Mouse (Mus musculus) limb, embryonic 14.5 days (tissue): ENCODE data around the gene a. TPM values are rescaled to one million over a fixed set of nuclear protein-coding genes. Genes with fewer than 3 reads are reported as not detected.

Experiments
- ATAC-seq: fragments of 200-750 bp; cut with Nextera tagmentation; 2 replicates; pipeline ENCODE4 v1.8.0; 2017; ENCODE audit warnings: low read depth, moderate number of reproducible peaks, moderate TSS enrichment; ENCODE audit not compliant: low FRiP score
- DNase-seq: peaks from one replicate; pipeline ENCODE4 v3.0.0-alpha.2; 2015; ENCODE audit warnings: low spot score
- H3K27ac ChIP-seq: fragments of 300-500 bp; sonication (generic); replicated peaks from 2 replicates; pipeline ENCODE4 v1.5.1; 2014; ENCODE audit warnings: low read depth, mild to moderate bottlenecking, low read length, moderate library complexity, mixed read lengths
- H3K27me3 ChIP-seq: fragments of 300-500 bp; sonication (generic); 2 replicates; pipeline ENCODE4 v1.6.1; 2014; ENCODE audit warnings: low read length, mixed read lengths; ENCODE audit not compliant: control insufficient read depth, insufficient read depth
- H3K36me3 ChIP-seq: fragments of 300-500 bp; sonication (generic); 2 replicates; pipeline ENCODE4 v1.6.1; 2014; ENCODE audit warnings: mild to moderate bottlenecking, low read length, moderate library complexity, mixed read lengths; ENCODE audit not compliant: control insufficient read depth, insufficient read depth
- H3K4me1 ChIP-seq: fragments of 300-500 bp; sonication (generic); 2 replicates; pipeline ENCODE4 v1.6.1; 2014; ENCODE audit warnings: antibody characterized with exemption, low read length, mixed read lengths; ENCODE audit not compliant: control insufficient read depth, insufficient read depth
- H3K4me2 ChIP-seq: fragments of 300-500 bp; sonication (generic); replicated peaks from 2 replicates; pipeline ENCODE4 v1.6.1; 2014; ENCODE audit warnings: low read depth, mild to moderate bottlenecking, low read length, moderate library complexity; ENCODE audit not compliant: severe bottlenecking
- H3K4me3 ChIP-seq: fragments of 300-500 bp; sonication (generic); replicated peaks from 2 replicates; pipeline ENCODE4 v1.5.1; 2014; ENCODE audit warnings: low read length
- H3K9ac ChIP-seq: fragments of 300-500 bp; sonication (generic); 2 replicates; pipeline ENCODE4 v1.6.1; 2014; ENCODE audit warnings: mild to moderate bottlenecking, low read depth, low read length, moderate library complexity; ENCODE audit not compliant: severe bottlenecking
- H3K9me3 ChIP-seq: fragments of 300-500 bp; sonication (generic); 2 replicates; pipeline ENCODE4 v1.6.1; 2016; ENCODE audit warnings: low read length; ENCODE audit not compliant: control insufficient read depth
- POLR2A ChIP-seq: fragments of 200-500 bp; IDR thresholded peaks from 2 replicates; pipeline ENCODE4 v1.8.0; 2012; ENCODE audit warnings: inconsistent platforms, mild to moderate bottlenecking, moderate library complexity, borderline replicate concordance; ENCODE audit not compliant: insufficient read depth, insufficient read length; ENCODE audit errors: extremely low read depth
- WGBS: fragments of 180-500 bp; shearing (Covaris S2); extraction: QIAGEN DNeasy Blood & Tissue Kit; methylation state at CpG from one replicate; pipeline ENCODE4 v1.1.7; 2014; 5-methylcytosine and 5-hydroxymethylcytosine counted together
- polyA plus RNA-seq, 2 experiments: library from polyadenylated mRNA; depleted of rRNA in 1 of 2; stranded (reverse) in 1 of 2; unstranded in 1 of 2; fragments of >200 nt; fragmentation: Nextera tagmentation in 1 of 2; extraction: Ambion mirVana in 1 of 2; gene quantifications; 2 replicates each; pipeline versions ENCODE4 v1.2.1 to v1.2.3; 2012 to 2014

a gene
- polyA plus RNA-seq, 2 experiments: 19.9 to 54.5 TPM

GRCm38 (mm10) chr2:154769930-154770329 is 21.3 kb upstream of the a start, which contains the start of gene Gm14214:
TSS of gene Gm14214 (minus strand) at chr2:154770030.
- Histone ChIP-seq H3K4me1 (0 out of 2 replicates have a peak, but pooled peaks cover 2% of the 10 kb centered on the region), H3K9ac (no peak within 1 kb of the TSS), H3K9me3 (no peaks in the 10 kb centered on the region), H3K27me3 (no peaks in the 10 kb centered on the region), H3K36me3 (no peaks in the 10 kb centered on the region), H3K27ac (no peak within 1 kb of the TSS), H3K4me2 (no peak within 1 kb of the TSS), H3K4me3 (no peak within 1 kb of the TSS)
- ATAC-seq: no peak
- TF ChIP-seq POLR2A: no peak
- no peak for DNase-seq

- no peak overlapping the region for H3K9ac ChIP-seq
- DNase-seq (no peak), ATAC-seq (no peak)
- H3K27ac ChIP-seq: no peak overlapping the region
- 77% methylated on average over 8 of the region's 8 CpGs for WGBS
- no peaks in the 10 kb centered on the region for H3K9me3 ChIP-seq
- H3K4me2 ChIP-seq: no peak overlapping the region
- TF ChIP-seq POLR2A: no peak
- H3K4me3 ChIP-seq: no peak overlapping the region
- H3K27me3 ChIP-seq: no peaks in the 10 kb centered on the region
- H3K4me1 ChIP-seq: no peaks in the 10 kb centered on the region
- H3K36me3 ChIP-seq: no peaks in the 10 kb centered on the region
Measured at GRCm38 (mm10) chr2:154771604-154772003, 19.6 kb upstream of the a start.

- no peaks in the 10 kb centered on the region for H3K36me3 ChIP-seq
- no peak overlapping the region for H3K27ac ChIP-seq
- no peaks in the 10 kb centered on the region for H3K4me1 ChIP-seq
- no peaks in the 10 kb centered on the region for H3K27me3 ChIP-seq
- ATAC-seq (no peak), DNase-seq (no peak)
- no peak overlapping the region for H3K4me2 ChIP-seq
- no peak overlapping the region for H3K4me3 ChIP-seq
- WGBS: 88% methylated on average over 1 of the region's 1 CpGs
- H3K9ac ChIP-seq: no peak overlapping the region
- H3K9me3 ChIP-seq: no peaks in the 10 kb centered on the region
- TF ChIP-seq POLR2A: no peak
Measured at GRCm38 (mm10) chr2:154774032-154774431, 17.2 kb upstream of the a start.

GRCm38 (mm10) chr2:154776496-154776895 is 14.7 kb upstream of the a start:
- Histone ChIP-seq H3K4me3 (no peak overlapping the region), H3K27me3 (no peaks in the 10 kb centered on the region), H3K4me2 (no peak overlapping the region), H3K27ac (no peak overlapping the region), H3K36me3 (no peaks in the 10 kb centered on the region), H3K9ac (no peak overlapping the region), H3K4me1 (no peaks in the 10 kb centered on the region), H3K9me3 (no peaks in the 10 kb centered on the region)
- DNase-seq (no peak), ATAC-seq (no peak)
- no peak for TF ChIP-seq POLR2A
- 73% methylated on average over 7 of the region's 7 CpGs for WGBS

GRCm38 (mm10) chr2:154779648-154780047 is 11.6 kb upstream of the a start:
- WGBS: 53% methylated on average over 3 of the region's 3 CpGs
- no peak for ATAC-seq
- Histone ChIP-seq H3K27ac (no peak overlapping the region), H3K27me3 (no peaks in the 10 kb centered on the region), H3K4me1 (0 out of 2 replicates have a peak, but pooled peaks cover 3% of the 10 kb centered on the region), H3K4me3 (no peak overlapping the region), H3K9ac (no peak overlapping the region), H3K4me2 (no peak overlapping the region), H3K9me3 (no peaks in the 10 kb centered on the region), H3K36me3 (no peaks in the 10 kb centered on the region)
- DNase-seq: no peak
- no peak for TF ChIP-seq POLR2A

GRCm38 (mm10) chr2:154782361-154782760 is 8.8 kb upstream of the a start:
- TF ChIP-seq POLR2A: no peak
- Histone ChIP-seq H3K9ac (no peak overlapping the region), H3K27ac (no peak overlapping the region), H3K4me3 (no peak overlapping the region), H3K4me1 (0 out of 2 replicates have a peak, but pooled peaks cover 5% of the 10 kb centered on the region), H3K36me3 (no peaks in the 10 kb centered on the region), H3K4me2 (no peak overlapping the region), H3K27me3 (no peaks in the 10 kb centered on the region), H3K9me3 (no peaks in the 10 kb centered on the region)
- DNase-seq: no peak
- 49% methylated on average over 4 of the region's 4 CpGs for WGBS
- no peak for ATAC-seq
